Mouse (Mus musculus) limb, embryonic 14.5 days (tissue): ENCODE data around the gene Rtn4. TPM values are rescaled to one million over a fixed set of nuclear protein-coding genes. Genes with fewer than 3 reads are reported as not detected.

Source experiments
- ATAC-seq: fragments of 200-750 bp; cut with Nextera tagmentation; 2 replicates; pipeline ENCODE4 v1.8.0; 2017; ENCODE audit warnings: low read depth, moderate number of reproducible peaks, moderate TSS enrichment; ENCODE audit not compliant: low FRiP score
- DNase-seq: peaks from one replicate; pipeline ENCODE4 v3.0.0-alpha.2; 2015; ENCODE audit warnings: low spot score
- H3K27ac ChIP-seq: fragments of 300-500 bp; sonication (generic); replicated peaks from 2 replicates; pipeline ENCODE4 v1.5.1; 2014; ENCODE audit warnings: low read depth, mild to moderate bottlenecking, low read length, moderate library complexity, mixed read lengths
- H3K27me3 ChIP-seq: fragments of 300-500 bp; sonication (generic); 2 replicates; pipeline ENCODE4 v1.6.1; 2014; ENCODE audit warnings: low read length, mixed read lengths; ENCODE audit not compliant: control insufficient read depth, insufficient read depth
- H3K36me3 ChIP-seq: fragments of 300-500 bp; sonication (generic); 2 replicates; pipeline ENCODE4 v1.6.1; 2014; ENCODE audit warnings: mild to moderate bottlenecking, low read length, moderate library complexity, mixed read lengths; ENCODE audit not compliant: control insufficient read depth, insufficient read depth
- H3K4me1 ChIP-seq: fragments of 300-500 bp; sonication (generic); 2 replicates; pipeline ENCODE4 v1.6.1; 2014; ENCODE audit warnings: antibody characterized with exemption, low read length, mixed read lengths; ENCODE audit not compliant: control insufficient read depth, insufficient read depth
- H3K4me2 ChIP-seq: fragments of 300-500 bp; sonication (generic); replicated peaks from 2 replicates; pipeline ENCODE4 v1.6.1; 2014; ENCODE audit warnings: low read depth, mild to moderate bottlenecking, low read length, moderate library complexity; ENCODE audit not compliant: severe bottlenecking
- H3K4me3 ChIP-seq: fragments of 300-500 bp; sonication (generic); replicated peaks from 2 replicates; pipeline ENCODE4 v1.5.1; 2014; ENCODE audit warnings: low read length
- H3K9ac ChIP-seq: fragments of 300-500 bp; sonication (generic); 2 replicates; pipeline ENCODE4 v1.6.1; 2014; ENCODE audit warnings: mild to moderate bottlenecking, low read depth, low read length, moderate library complexity; ENCODE audit not compliant: severe bottlenecking
- H3K9me3 ChIP-seq: fragments of 300-500 bp; sonication (generic); 2 replicates; pipeline ENCODE4 v1.6.1; 2016; ENCODE audit warnings: low read length; ENCODE audit not compliant: control insufficient read depth
- POLR2A ChIP-seq: fragments of 200-500 bp; IDR thresholded peaks from 2 replicates; pipeline ENCODE4 v1.8.0; 2012; ENCODE audit warnings: inconsistent platforms, mild to moderate bottlenecking, moderate library complexity, borderline replicate concordance; ENCODE audit not compliant: insufficient read depth, insufficient read length; ENCODE audit errors: extremely low read depth
- WGBS: fragments of 180-500 bp; shearing (Covaris S2); extraction: QIAGEN DNeasy Blood & Tissue Kit; methylation state at CpG from one replicate; pipeline ENCODE4 v1.1.7; 2014; 5-methylcytosine and 5-hydroxymethylcytosine counted together
- polyA plus RNA-seq, 2 experiments: library from polyadenylated mRNA; depleted of rRNA in 1 of 2; stranded (reverse) in 1 of 2; unstranded in 1 of 2; fragments of >200 nt; fragmentation: Nextera tagmentation in 1 of 2; extraction: Ambion mirVana in 1 of 2; gene quantifications; 2 replicates each; pipeline versions ENCODE4 v1.2.1 to v1.2.3; 2012 to 2014

Gene Rtn4
- polyA plus RNA-seq, 2 experiments, result 74.5 to 212 TPM

DNA sequence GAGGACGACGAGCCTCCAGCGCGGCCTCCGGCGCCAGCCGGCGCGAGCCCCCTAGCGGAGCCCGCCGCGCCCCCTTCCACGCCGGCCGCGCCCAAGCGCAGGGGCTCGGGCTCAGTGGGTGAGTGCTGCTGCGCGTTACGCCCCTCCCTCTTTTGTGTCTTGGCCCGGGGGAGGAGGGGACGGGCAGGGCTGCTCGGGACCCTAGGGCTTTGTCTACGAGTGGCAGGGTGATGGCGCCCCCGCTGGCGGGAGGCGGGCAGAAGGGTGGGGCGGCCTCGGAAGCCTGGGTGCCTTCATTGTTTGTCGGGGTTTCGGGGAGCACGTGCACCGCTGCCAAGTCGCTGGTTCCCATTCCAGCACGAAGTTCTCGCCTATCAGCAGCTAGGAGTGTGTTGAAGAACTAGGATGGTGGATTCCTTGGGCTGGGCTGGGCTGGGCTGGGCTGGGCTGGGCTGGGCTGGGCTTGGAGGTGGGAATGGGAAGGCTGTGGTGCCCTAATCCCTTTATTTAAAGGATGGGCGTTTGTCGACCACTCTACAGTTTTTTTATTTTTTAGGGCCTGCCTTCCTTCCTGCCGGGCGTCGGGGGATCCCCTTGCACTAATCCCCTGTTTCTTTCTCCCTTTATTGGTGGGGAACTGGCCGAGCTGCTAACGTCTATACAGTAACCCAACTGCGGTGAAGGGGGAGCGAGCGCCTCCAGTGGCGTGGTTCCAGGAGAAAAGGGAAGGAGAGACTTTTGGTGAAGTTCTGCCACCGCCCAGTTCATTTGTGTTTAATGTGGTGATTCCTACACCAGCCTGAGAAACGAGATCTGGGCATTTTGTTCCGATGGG lies 1.0 kb downstream of the Rtn4 start:
- ATAC-seq, result peak; percentile 78
- Histone ChIP-seq H3K27me3 (no peaks in the 10 kb centered on the region), H3K4me2 (peak overlapping the region; percentile 46), H3K9me3 (no peaks in the 10 kb centered on the region), H3K4me1 (peaks cover 3% of the 10 kb centered on the region; the same call in 1 of the 2 replicates), H3K4me3 (peak overlapping the region; percentile 98), H3K36me3 (no peaks in the 10 kb centered on the region), H3K27ac (peak overlapping the region; percentile 98), H3K9ac (peak overlapping the region; percentile 95)
- DNase-seq, result peak; percentile 84
- 0% methylated on average over 35 of the region's 53 CpGs for WGBS
- peak; percentile 73; the same call in 1 of the 2 replicates for TF ChIP-seq POLR2A

DNA sequence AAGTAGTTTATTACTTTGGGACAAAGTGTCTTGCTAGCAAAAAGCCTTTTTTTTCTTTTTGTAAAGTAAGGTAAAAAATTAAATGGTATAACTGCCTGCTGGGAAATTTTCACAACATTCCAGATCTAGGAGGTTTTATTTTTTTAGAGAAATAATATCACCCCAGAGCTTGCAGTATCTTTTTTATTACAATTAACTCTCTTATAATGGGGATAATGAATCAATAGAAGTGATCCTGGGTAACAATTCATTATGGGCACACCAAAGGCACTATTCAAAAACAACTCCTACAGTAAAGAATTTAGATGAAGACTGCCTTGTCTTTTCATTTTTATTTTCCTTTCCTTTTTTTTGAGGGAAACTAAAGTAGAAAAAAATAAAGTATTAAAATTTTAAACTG lies 2.0 kb downstream of the Rtn4 start:
- no peak for ATAC-seq
- H3K27ac ChIP-seq, result no peak overlapping the region
- peak overlapping the region; percentile 98; the same call in 1 of the 2 replicates for H3K4me3 ChIP-seq
- H3K4me1 ChIP-seq, result peaks cover 3% of the 10 kb centered on the region; the same call in 1 of the 2 replicates
- no peaks in the 10 kb centered on the region for H3K27me3 ChIP-seq
- no peak for TF ChIP-seq POLR2A
- peak overlapping the region; percentile 26; the same call in 1 of the 2 replicates for H3K4me2 ChIP-seq
- DNase-seq, result no peak
- no peaks in the 10 kb centered on the region for H3K9me3 ChIP-seq
- no peak overlapping the region for H3K9ac ChIP-seq
- no peaks in the 10 kb centered on the region for H3K36me3 ChIP-seq

DNA sequence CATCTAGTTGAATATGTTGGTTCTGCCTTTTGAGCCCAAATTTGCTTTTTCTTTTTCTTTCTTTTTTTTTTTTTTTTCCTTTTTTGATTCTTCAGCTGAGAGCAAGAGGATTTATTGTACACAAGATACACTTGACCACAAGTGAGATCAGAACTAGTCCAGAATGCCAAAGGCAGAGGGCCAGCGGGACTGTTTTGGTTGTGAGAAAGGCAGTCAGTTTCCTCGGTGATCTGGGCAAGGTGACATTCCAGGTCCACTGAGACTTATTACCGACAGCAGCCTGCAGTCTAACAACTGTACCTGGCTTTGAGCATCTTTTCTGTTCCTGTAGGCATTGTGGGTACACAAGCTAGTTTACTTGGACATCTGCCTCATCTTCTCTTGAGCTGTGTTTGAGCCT lies 10.0 kb downstream of the Rtn4 start:
- TF ChIP-seq POLR2A, result no peak
- no peaks in the 10 kb centered on the region for H3K4me1 ChIP-seq
- no peak for ATAC-seq
- no peak overlapping the region for H3K4me3 ChIP-seq
- peaks cover 9% of the 10 kb centered on the region for H3K36me3 ChIP-seq
- H3K4me2 ChIP-seq, result no peak overlapping the region
- no peaks in the 10 kb centered on the region for H3K27me3 ChIP-seq
- H3K27ac ChIP-seq, result no peak overlapping the region
- DNase-seq, result no peak
- 83% methylated on average over 3 of the region's 3 CpGs for WGBS
- no peak overlapping the region for H3K9ac ChIP-seq
- no peaks in the 10 kb centered on the region for H3K9me3 ChIP-seq

DNA sequence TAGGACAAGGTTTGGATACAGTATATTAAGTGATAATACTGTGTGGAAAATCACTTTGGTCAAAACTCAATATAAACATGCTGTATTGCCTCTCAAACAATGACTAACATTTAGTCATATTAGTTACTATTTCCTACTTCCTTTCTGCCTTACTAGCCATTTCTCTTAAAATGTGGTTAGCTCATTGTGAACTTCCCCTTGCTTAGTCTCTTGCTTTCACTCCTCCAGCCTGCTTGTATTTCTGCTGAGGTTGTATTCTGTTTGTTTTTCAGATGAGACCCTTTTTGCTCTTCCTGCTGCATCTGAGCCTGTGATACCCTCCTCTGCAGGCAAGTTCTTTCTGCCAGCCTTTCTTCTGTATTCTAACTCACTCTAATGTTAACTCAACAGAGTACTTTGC lies 12.5 kb downstream of the Rtn4 start:
- TF ChIP-seq POLR2A, result no peak

DNA sequence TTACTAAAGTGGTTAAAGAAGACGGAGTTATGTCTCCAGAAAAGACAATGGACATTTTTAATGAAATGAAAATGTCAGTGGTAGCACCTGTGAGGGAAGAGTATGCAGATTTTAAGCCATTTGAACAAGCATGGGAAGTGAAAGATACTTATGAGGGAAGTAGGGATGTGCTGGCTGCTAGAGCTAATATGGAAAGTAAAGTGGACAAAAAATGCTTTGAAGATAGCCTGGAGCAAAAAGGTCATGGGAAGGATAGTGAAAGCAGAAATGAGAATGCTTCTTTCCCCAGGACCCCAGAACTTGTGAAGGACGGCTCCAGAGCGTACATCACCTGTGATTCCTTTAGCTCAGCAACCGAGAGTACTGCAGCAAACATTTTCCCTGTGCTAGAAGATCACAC lies 14.1 kb downstream of the Rtn4 start:
- Histone ChIP-seq H3K27ac (no peak overlapping the region), H3K9me3 (no peaks in the 10 kb centered on the region), H3K27me3 (no peaks in the 10 kb centered on the region), H3K9ac (no peak overlapping the region), H3K36me3 (peaks cover 19% of the 10 kb centered on the region), H3K4me3 (no peak overlapping the region), H3K4me1 (no peaks in the 10 kb centered on the region), H3K4me2 (no peak overlapping the region)
- ATAC-seq (no peak), DNase-seq (no peak)
- TF ChIP-seq POLR2A, result no peak
- 92% methylated on average over 4 of the region's 4 CpGs for WGBS

More for the DNA sequence above, 12.5 kb downstream of the Rtn4 start:
- DNase-seq (no peak), ATAC-seq (no peak)
- no peak overlapping the region for H3K9ac ChIP-seq
- no peaks in the 10 kb centered on the region for H3K9me3 ChIP-seq
- H3K4me3 ChIP-seq, result no peak overlapping the region
- peaks cover 19% of the 10 kb centered on the region for H3K36me3 ChIP-seq
- no peak overlapping the region for H3K4me2 ChIP-seq
- H3K4me1 ChIP-seq, result no peaks in the 10 kb centered on the region
- no peak overlapping the region for H3K27ac ChIP-seq
- no peaks in the 10 kb centered on the region for H3K27me3 ChIP-seq
